Mouse (Mus musculus): ENCODE results near the gene Vmp1. TPM values are rescaled to one million over a fixed set of nuclear protein-coding genes. Genes with fewer than 3 reads are reported as not detected.
A peak's percentile ranks its signal among the peaks of the same experiment; 100 is the strongest.

Vmp1 gene
- total and polyA plus RNA-seq, 3 experiments = 80.9 to 209 (median 167) TPM

DNA sequence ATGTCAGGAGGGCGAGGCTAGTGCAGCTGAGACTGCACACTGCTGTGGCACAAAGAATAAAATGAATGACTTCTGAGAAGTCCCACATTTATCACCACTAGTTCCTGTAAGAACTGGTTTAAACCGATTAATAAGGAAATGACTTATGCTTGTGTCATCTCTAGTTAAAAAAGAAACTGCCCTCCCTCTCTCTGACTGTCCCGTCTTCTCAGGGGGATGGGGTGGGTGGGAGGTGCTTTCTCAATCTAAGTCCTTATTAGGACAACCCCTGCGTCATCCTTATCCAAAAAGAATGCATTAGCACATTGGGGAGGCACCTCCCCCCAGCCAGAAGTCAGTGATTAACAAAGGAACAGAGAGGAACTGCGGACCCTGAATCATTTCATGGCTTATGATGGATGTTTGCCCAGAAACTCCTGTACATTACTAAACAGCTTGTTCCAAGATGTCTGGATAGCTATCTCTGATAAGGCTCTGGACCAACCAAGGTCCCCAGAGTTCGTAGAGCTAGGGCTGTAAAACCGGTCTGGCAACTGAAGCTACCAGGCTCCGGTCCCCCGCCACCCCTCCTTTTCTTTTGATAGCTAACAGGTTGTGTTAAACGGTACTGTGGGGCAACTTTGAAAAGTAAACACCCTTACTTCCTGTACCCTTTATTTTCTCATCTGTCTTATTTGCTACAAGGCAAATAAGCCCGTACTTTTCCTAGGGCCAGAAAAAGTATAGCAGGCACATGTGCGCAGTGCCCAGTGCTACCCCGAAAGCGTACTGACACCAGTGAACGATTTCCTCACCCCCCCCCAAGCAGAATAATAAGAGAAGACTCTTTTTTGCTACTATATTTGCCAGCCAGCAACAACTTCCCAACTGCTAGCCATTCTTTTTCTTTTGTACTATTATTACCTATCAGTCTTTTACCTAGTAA is 96.5 kb downstream of the Vmp1 start (continued):
- peak; percentile 40 for TF ChIP-seq BHLHE40 (IDR thresholded peaks at IDR 0.05; ENCODE audit: low read depth, low read length)

DNA sequence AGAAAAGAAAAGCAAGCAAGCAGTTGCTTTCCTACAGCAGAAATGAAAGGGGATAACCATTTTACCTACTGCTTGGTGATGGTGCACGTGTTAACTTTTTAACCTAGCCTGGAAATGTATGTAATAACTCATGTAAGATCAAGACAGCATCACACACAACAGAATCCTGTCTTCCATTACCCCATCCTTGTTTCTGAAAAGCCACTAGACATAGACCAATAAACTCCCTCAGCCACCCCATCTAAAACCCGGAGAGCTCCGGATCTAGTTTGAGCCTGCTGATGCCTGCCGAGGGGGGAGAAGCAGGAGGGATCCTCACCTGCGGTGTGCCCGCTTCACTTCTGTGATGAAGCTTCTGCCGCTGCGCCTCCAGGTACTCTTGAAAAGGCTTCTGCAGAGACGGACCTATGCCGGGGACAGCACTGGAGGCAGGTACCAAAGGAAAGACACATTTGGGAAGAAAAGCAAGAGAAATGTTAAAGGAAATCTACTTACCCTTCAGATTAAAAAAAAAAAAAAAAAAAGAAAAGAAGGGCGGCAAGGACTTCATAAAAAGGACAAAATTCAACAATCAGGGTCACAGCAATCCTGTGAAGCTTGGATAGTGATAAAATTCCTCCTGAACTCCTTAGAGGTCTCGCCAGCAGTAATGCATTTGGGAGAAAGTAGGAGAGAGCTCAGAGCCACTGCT is 97.3 kb downstream of the Vmp1 start:
- dilution Hi-C loops (cut with MboI; ENCODE audit: extremely low pct_ligation_motif_present, extremely low pct_unique_long_range_greater_than_20kb, low sequenced_read_pairs) = loop anchor here (5.0 kb wide), 1 partner anchor 36 kb away; no protein-coding TSS in a partner anchor
- in situ Hi-C loops (cut with MboI; ENCODE audit: low pct_ligation_motif_present, low pct_unique_long_range_greater_than_20kb, low sequenced_read_pairs) = no loop called here
- TF ChIP-seq GABPA (IDR thresholded peaks at IDR 0.05; ENCODE audit: insufficient replicate concordance, low read depth, low read length) (no peak), JUN (IDR thresholded peaks at IDR 0.05; ENCODE audit: insufficient read depth, low read depth, low read length) (no peak), MXI1 (IDR thresholded peaks at IDR 0.05; ENCODE audit: low read depth, low read length) (peak; percentile 70; the same call in 1 of the 2 replicates), RCOR1 (conservative IDR thresholded peaks at IDR 0.05; ENCODE audit: low read depth, low read length) (peak; percentile 81; the same call in 1 of the 2 replicates), CHD2 (IDR thresholded peaks at IDR 0.05; ENCODE audit: low read length) (peak; percentile 62; the same call in 1 of the 2 replicates), MAX (IDR thresholded peaks at IDR 0.05; ENCODE audit: low read length) (peak; percentile 84), ZNF384 (IDR thresholded peaks at IDR 0.05; ENCODE audit: low read depth, low read length) (peak; percentile 44), CHD1 (IDR thresholded peaks at IDR 0.05; ENCODE audit: low read depth, low read length) (peak; percentile 98), EP300 (IDR thresholded peaks at IDR 0.05; ENCODE audit: low read length) (0 out of 2 replicates have a peak, but pooled peaks have one; percentile 31), BHLHE40 (IDR thresholded peaks at IDR 0.05; ENCODE audit: low read depth, low read length) (peak; percentile 63), TBP (conservative IDR thresholded peaks at IDR 0.05; ENCODE audit: low read depth, low read length) (no peak), SIN3A (IDR thresholded peaks at IDR 0.05; ENCODE audit: low read length) (peak; percentile 54), IRF4 (IDR thresholded peaks at IDR 0.05; ENCODE audit: low read depth, low read length) (peak; percentile 26; the same call in 1 of the 2 replicates), MYC (IDR thresholded peaks at IDR 0.05; ENCODE audit: low read depth, low read length) (peak; percentile 90), POLR2AphosphoS2 (IDR thresholded peaks at IDR 0.05; ENCODE audit: low read depth, low read length) (peak; percentile 11; the same call in 1 of the 2 replicates)
- peaks cover 25% of the 10 kb centered on the region for H3K79me2 ChIP-seq (replicated peaks; ENCODE audit: control insufficient read depth, extremely low read depth, insufficient read depth, poor library complexity, severe bottlenecking)
- DNase-seq (ENCODE audit: extremely low read depth) = no peak
- no peaks in the 10 kb centered on the region for H3K9me3 ChIP-seq (replicated peaks; ENCODE audit: low read length)
- H3K27ac ChIP-seq (ENCODE audit: insufficient read depth, low read depth) = peak overlapping the region; percentile 74
- no peaks in the 10 kb centered on the region for H3K27me3 ChIP-seq (replicated peaks)
- peaks cover 5 to 14% of the 10 kb centered on the region in 2 experiments for H3K36me3 ChIP-seq (replicated peaks in 1 of 2; ENCODE audit: control insufficient read depth in 1 of 2, insufficient read depth in 1 of 2, low read length in 1 of 2)
- H3K4me1 ChIP-seq (ENCODE audit: control insufficient read depth in 1 of 2, insufficient read depth in 2 of 2) = peaks cover 11 to 48% of the 10 kb centered on the region in 2 experiments
- peak overlapping the region; percentile 99 for H3K9ac ChIP-seq (ENCODE audit: insufficient read depth, low read depth)
- peak overlapping the region; percentile 9 for H3K4me2 ChIP-seq (ENCODE audit: insufficient read depth, low read depth, poor library complexity, severe bottlenecking)
- peak overlapping the region; percentile 64 to 81 (median 76) for H3K4me3 ChIP-seq (replicated peaks in 1 of 3; ENCODE audit: low read depth in 2 of 3, low read length in 2 of 3, poor library complexity in 1 of 3)

Measured in CH12.LX (cell line).